ENCODE assay signal across 9 mouse cellular contexts in the genomic region with DNA sequence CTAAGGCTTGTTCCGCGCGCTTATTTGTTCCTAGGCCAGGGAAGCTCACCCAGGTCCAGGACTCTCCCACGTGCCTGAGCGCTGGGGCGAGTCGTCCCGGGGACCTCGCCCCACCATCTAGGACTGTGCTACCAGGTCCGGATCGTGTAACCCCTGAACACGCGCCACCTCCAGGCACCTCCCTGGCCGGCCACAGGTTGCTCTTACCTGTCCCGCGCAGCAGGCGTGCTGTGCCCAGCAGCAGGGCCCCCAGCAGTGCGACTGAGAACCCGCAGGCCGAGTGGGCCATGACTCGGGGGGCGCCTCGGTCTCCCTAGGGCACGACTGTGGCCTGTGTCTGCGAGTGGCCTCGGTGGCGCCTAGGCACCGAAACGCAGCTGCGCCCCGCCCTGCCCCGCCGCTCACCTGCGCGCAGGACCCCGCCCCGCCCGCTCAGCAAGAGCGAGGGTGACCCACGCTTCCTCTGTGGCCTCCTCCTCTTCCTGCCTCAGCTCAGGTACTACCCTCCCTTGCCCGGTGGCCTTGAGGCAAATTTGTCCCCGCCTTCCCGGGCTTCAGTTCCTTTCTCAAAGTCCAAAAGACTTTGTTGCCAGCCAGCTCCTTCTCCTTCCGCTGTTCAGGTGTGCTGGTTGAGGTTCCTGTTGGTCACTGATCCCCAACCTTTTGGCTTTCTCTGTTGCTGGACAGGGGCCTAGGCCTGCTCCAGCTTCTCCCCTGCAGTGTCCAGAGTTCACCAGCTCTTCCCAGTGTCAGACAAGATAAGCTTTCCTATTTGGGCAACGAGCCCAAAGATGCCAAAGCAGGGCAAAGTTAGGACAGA. TPM values are rescaled to one million over a fixed set of nuclear protein-coding genes. Genes with fewer than 3 reads are reported as not detected.
DNase-seq lines count a peak whose midpoint lies in the region; ATAC-seq lines count a peak whose summit lies in the region.
"Had no signal": no experiment of that assay in that cellular context is flagged by ENCODE, and none has a peak within 500 bp of the region (broad histone marks: within the 10 kb centered on the region; RNA-seq: fewer than 3 reads in every experiment).

A gene (minus strand): TSS at position 418 of the 820 bp plus-strand sequence.

- peaks cover 42% of the 10 kb centered on the region for H3K27me3 ChIP-seq in heart, embryonic 13.5 days (replicated peaks)
- peaks cover 16% of the 10 kb centered on the region for H3K27me3 ChIP-seq in forebrain, embryonic 14.5 days (replicated peaks; ENCODE audit: control insufficient read depth, insufficient read depth, low read length)

- H3K4me3 ChIP-seq in heart, embryonic 13.5 days, result peak within 1 kb of the TSS; percentile 44
- peak within 1 kb of the TSS; percentile 11; the same call in 1 of the 2 replicates for H3K4me3 ChIP-seq in forebrain, embryonic 14.5 days (ENCODE audit: low read depth, low read length)

- no peak for ATAC-seq in heart, embryonic 13.5 days (ENCODE audit: extremely low read depth, insufficient number of reproducible peaks, low FRiP score, low TSS enrichment)
- ATAC-seq in forebrain, embryonic 14.5 days, result no peak

- no peak for DNase-seq in heart, postnatal 4 days
- DNase-seq in forebrain, embryonic 14.5 days (ENCODE audit: low spot score), result no peak
- peak; percentile 78 for DNase-seq in kidney, postnatal 14 days
- DNase-seq in lung, postnatal 36 days, result peak; percentile 67
- DNase-seq in cerebellum, postnatal 10 days, result no peak
- no peak for DNase-seq in gastrocnemius, postnatal 25 days
- DNase-seq in layer of hippocampus, postnatal 25 days (ENCODE audit: extremely low spot score in 1 of 2, low spot score in 1 of 2), result no peak

- H3K9me3 ChIP-seq in heart, embryonic 13.5 days, result no peaks in the 10 kb centered on the region
- H3K9me3 ChIP-seq in forebrain, embryonic 14.5 days (replicated peaks; ENCODE audit: control insufficient read depth, low read length), result no peaks in the 10 kb centered on the region
- H3K9me3 ChIP-seq: G1E had no signal

- H3K36me3 ChIP-seq in heart, embryonic 13.5 days, result no peaks in the 10 kb centered on the region
- no peaks in the 10 kb centered on the region for H3K36me3 ChIP-seq in forebrain, embryonic 14.5 days (ENCODE audit: control insufficient read depth, insufficient read depth, low read length)
- H3K36me3 ChIP-seq: G1E had no signal

- H3K4me2 ChIP-seq in heart, embryonic 13.5 days, result peak within 1 kb of the TSS; percentile 71
- peak within 1 kb of the TSS; percentile 29; the same call in 1 of the 2 replicates for H3K4me2 ChIP-seq in forebrain, embryonic 14.5 days (ENCODE audit: low read length)

- H3K4me1 ChIP-seq in heart, embryonic 13.5 days, result peaks cover 20% of the 10 kb centered on the region
- H3K4me1 ChIP-seq in forebrain, embryonic 14.5 days (ENCODE audit: control insufficient read depth, insufficient read depth, low read length), result no peaks in the 10 kb centered on the region; the same call in 1 of the 2 replicates

- WGBS in heart, embryonic 13.5 days, result 7% methylated on average over 43 of the region's 45 CpGs
- WGBS in forebrain, embryonic 14.5 days, result 6% methylated on average over 44 of the region's 45 CpGs

- H3K9ac ChIP-seq in heart, embryonic 13.5 days, result peak within 1 kb of the TSS; percentile 69
- H3K9ac ChIP-seq in forebrain, embryonic 14.5 days (ENCODE audit: low read length), result no peak within 1 kb of the TSS

- no peak within 1 kb of the TSS for H3K27ac ChIP-seq in heart, embryonic 13.5 days (replicated peaks)
- no peak within 1 kb of the TSS for H3K27ac ChIP-seq in forebrain, embryonic 14.5 days (ENCODE audit: low read depth, low read length)

RNA-seq across cellular contexts. Expression of the gene that starts here (rescaled TPM):
- polyA plus RNA-seq in heart, embryonic 13.5 days (2015; fragmentation: Nextera tagmentation; extraction: Ambion mirVana), result 0.32 and 0.51 TPM in 2 replicates
- under 1 TPM; 0.10 to 0.25 TPM for total RNA-seq in heart, postnatal 4 days (2021)
- polyA plus RNA-seq in forebrain, embryonic 14.5 days (2014; fragmentation: Nextera tagmentation; extraction: Ambion mirVana), result 0.05 and 0.06 TPM in 2 replicates
- not detected for total RNA-seq in gastrocnemius, postnatal 25 days (2021)
- not detected for total RNA-seq in layer of hippocampus, postnatal 25 days (2021)
- polyA plus RNA-seq: G1E had no signal

Comparison
In these comparisons a context has a peak if more than half of its experiments do, and no peak if none do; other contexts are left out.
1. DNase-seq: peak in kidney, postnatal 14 days (single experiment) and lung, postnatal 36 days (single experiment); none in heart, postnatal 4 days (single experiment), forebrain, embryonic 14.5 days (single experiment), cerebellum, postnatal 10 days (0 of 2), gastrocnemius, postnatal 25 days (single experiment) and layer of hippocampus, postnatal 25 days (0 of 2).